In the genomic region with DNA sequence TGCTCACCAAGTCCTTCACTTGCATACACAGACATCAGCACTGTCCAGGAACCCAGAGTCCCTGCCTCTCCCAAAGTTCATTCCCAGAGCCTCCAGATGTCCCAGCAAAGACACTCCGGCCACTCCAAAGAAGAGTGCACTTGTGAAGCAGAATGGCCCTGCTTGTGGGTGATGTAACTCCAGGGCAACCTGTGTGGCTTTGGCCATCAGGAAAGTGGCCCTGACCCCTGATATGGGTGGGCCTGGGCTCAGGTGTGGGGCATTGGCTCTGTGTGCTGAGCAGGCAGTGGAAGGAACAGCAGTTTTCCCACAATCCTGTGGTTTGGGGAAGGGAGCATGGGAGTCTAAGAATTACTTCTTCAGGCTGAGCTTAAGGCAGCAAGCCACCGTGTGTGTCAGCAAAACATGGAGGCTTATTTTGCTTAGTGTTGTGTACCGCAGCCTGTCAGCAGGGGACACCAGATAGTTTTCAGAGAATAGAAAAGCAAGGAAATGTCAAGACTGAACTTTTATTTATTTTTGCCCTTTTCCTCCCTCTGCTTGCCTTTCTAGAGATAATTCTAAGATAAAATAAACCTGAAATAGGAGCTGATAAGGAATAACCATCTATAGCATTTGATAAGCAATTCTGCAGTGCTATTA, we compare ENCODE assay signal across 12 mouse cellular contexts. TPM values are rescaled to one million over a fixed set of nuclear protein-coding genes. Genes with fewer than 3 reads are reported as not detected.
DNase-seq lines count a peak whose midpoint lies in the region; TF ChIP-seq lines count a peak whose summit lies in the region.
"Had no signal": no experiment of that assay in that cellular context is flagged by ENCODE, and none has a peak within 500 bp of the region (broad histone marks: within the 10 kb centered on the region; RNA-seq: fewer than 3 reads in every experiment).

No protein-coding gene starts in this region.

- no peak overlapping the region for H3K4me3 ChIP-seq in myocyte
- H3K4me3 ChIP-seq: heart, embryonic 12.5 days; limb, embryonic 15.5 days had no signal

- peak; percentile 26 for DNase-seq in adrenal gland, postnatal 14 days
- DNase-seq in adrenal gland, postnatal 4 days (ENCODE audit: low spot score in 2 of 2), result no peak
- DNase-seq in kidney, postnatal 10 days, result peak; percentile 53
- DNase-seq in kidney, adult 11 months, result no peak
- peak; percentile 6 for DNase-seq in ovary, postnatal 14 days (ENCODE audit: low spot score)
- DNase-seq in ovary, adult 18-20 months (ENCODE audit: low spot score), result no peak
- no peak for DNase-seq in adipocyte (ENCODE audit: low spot score)
- DNase-seq: cerebellum, postnatal 36 days had no signal

- H3K4me2 ChIP-seq in myocyte (ENCODE audit: low read depth), result no peak overlapping the region
- H3K4me2 ChIP-seq: heart, embryonic 12.5 days; limb, embryonic 15.5 days had no signal

- H3ac ChIP-seq in myocyte (ENCODE audit: control insufficient read depth, insufficient read length), result no peak overlapping the region

- no peaks in the 10 kb centered on the region for H3K79me2 ChIP-seq in myocyte (ENCODE audit: control insufficient read depth, insufficient read depth)

- H3K27me3 ChIP-seq in myocyte (ENCODE audit: control insufficient read depth, insufficient read depth, insufficient read length), result peaks cover 14% of the 10 kb centered on the region

- TF ChIP-seq POLR2A in myocyte (IDR thresholded peaks at IDR 0.05; ENCODE audit: insufficient read length, low read depth), result no peak

- H3K36me3 ChIP-seq in myocyte (ENCODE audit: control insufficient read depth, insufficient read depth), result no peaks in the 10 kb centered on the region
- H3K36me3 ChIP-seq: heart, embryonic 12.5 days; limb, embryonic 15.5 days had no signal

TF ChIP-seq in myocyte, 11 proteins besides CTCF, POLR2A, EP300 and RAD21:
- TF ChIP-seq CEBPB (IDR thresholded peaks at IDR 0.05; ENCODE audit: insufficient read depth, poor library complexity, severe bottlenecking), result peak; percentile 62; the same call in 1 of the 2 replicates
- TF ChIP-seq REST (IDR thresholded peaks at IDR 0.05; ENCODE audit: insufficient read depth, insufficient read length), result no peak
TF ChIP-seq in myocyte: peak in this region for 1.

RNA-seq across cellular contexts. Expression of gene 1700016K19Rik, which starts 1.6 kb away (rescaled TPM):
- not detected in 2 replicates for total RNA-seq in adrenal gland, postnatal 14 days (2021)
- not detected for total RNA-seq in adrenal gland, postnatal 4 days (2021)
- 0.06 TPM for polyA plus RNA-seq in myocyte (2012; fragmentation: generic; extraction: Trizol)
- total RNA-seq: adrenal gland, adult 18-20 months had no signal

RNA-seq across cellular contexts. Expression of gene Rflnb, which starts 26.2 kb away (rescaled TPM):
- total RNA-seq in adrenal gland, postnatal 14 days (2021), result 53.4 and 64.1 TPM in 2 replicates
- total RNA-seq in adrenal gland, postnatal 4 days (2021), result 10 to 100 TPM; 35.5 to 40.1 TPM
- polyA plus RNA-seq in myocyte (2012; fragmentation: generic; extraction: Trizol), result 7.5 TPM

Comparison
In these comparisons a context has a peak if more than half of its experiments do, and no peak if none do; other contexts are left out.
1. DNase-seq: peak in adrenal gland, postnatal 14 days (single experiment), kidney, postnatal 10 days (single experiment) and ovary, postnatal 14 days (single experiment); none in adrenal gland, postnatal 4 days (0 of 2), kidney, adult 11 months (single experiment), ovary, adult 18-20 months (single experiment) and adipocyte (single experiment).